Mouse (Mus musculus) thymus, postnatal 25 days (tissue): ENCODE data around the gene D430042O09Rik.

Experiments used
- DNase-seq: peaks from one replicate; pipeline ENCODE4 v3.0.0; 2022

The D430042O09Rik gene

DNA sequence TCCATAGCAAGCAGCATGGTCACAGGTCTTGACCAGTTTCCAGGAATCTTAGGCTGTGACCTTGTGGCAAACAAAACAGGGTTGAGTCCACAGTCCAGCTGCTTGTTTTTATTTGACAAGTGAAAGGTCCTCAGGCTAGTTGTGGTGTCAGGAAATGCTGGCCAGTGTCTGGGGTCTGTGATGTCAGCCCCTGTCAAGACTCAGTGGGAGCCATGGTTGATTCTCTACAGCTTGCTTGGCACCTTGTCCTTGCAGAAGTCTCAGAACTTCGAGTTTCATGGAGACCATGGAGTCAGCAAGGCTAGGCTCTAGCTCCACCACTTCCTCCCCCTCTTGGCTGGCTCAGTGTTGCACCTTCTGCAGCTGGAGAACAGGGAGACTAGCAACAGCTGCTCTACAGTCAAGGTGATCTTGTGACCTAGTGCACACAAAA, 33.6 kb downstream of the D430042O09Rik start:
- no peak for DNase-seq

DNA sequence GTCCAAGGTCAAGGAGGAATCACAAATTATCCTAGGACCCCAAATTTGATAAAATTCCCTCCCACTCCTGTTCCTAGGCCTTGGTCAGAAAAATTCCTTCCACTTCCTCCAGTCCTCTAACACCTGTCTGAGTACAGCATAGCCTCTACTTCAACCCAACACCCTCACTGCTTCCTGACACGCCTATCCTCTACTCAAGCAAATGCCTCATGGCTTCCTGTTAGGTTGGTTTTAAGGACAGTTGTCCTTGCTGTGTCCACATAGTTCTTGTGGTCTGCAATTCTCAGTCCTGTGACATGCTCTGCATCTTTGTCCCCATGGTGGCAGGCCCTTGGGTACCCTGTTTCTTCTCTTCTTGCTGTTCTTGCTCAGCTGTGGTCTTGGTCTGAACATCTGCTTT, 37.1 kb downstream of the D430042O09Rik start:
- no peak for DNase-seq

DNA sequence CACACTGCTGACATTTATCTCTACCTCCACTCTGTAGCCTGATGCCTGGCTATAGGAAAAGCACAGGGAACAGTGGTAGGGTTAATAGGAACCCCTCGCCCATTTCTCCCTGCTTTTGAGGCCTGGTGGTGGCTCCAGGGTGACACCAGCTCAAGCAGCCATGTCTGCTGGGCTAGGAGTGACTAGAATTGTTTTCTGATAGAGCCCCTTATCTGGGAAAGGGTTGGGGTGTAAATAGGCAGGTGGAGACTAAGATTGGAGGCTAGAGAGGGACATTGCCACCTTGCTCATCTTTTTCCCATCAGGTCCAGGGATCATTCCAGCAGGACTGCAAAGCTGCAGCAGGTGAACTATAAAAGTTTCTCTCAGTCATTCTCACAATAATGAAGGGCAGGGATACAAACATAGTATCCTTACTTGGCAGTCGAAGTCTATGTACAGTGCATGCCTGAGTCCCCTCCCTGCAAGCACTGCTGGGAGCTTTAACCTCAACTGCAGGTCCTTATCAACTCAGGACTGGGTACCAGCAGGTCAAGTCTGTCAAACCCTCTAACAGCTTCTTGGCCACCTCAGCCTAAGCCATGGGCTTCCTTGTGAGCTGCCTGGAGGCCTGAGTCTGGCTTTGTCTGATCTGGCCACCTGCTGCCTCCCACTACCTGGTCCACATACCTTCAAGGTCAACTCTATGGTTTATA, 39.1 kb downstream of the D430042O09Rik start:
- DNase-seq = no peak

DNA sequence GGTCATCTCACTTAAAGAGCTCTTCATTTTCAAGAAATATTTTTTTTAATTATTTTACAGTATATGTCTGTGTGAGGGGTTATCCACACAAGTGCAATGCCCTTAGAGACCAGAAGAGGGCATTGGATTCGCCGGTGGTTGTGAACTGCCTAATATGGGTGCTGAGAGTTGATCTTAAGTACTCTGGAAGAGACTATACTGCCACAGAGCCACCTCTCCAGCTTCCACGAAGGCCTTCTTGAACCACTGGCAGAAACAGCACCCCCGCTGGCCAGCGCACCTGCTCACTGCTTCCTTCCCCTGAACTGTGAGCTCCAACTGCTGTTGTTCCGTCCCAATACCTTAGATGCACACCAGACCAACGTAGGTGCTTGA, 39.6 kb downstream of the D430042O09Rik start:
- DNase-seq = peak; percentile 7

DNA sequence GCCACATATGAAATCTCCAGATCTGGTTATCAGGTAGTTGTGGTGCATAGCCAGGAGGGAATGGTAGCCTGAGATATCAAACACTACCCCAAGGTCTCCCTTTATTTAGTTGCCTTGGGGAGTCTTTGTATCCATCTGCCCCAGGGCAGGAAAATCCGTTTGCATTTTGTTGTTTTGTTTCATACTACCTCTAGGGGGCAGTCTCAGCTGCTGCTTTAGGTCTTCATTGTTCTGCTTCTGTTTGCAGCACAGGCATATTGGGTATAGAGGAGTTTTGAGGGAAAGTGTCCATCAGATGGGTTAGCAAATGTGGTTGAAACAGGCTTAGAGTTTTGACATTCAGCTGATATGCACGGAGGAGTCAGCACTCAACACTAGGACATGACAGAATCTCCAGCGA, 40.5 kb downstream of the D430042O09Rik start:
- DNase-seq = no peak

DNA sequence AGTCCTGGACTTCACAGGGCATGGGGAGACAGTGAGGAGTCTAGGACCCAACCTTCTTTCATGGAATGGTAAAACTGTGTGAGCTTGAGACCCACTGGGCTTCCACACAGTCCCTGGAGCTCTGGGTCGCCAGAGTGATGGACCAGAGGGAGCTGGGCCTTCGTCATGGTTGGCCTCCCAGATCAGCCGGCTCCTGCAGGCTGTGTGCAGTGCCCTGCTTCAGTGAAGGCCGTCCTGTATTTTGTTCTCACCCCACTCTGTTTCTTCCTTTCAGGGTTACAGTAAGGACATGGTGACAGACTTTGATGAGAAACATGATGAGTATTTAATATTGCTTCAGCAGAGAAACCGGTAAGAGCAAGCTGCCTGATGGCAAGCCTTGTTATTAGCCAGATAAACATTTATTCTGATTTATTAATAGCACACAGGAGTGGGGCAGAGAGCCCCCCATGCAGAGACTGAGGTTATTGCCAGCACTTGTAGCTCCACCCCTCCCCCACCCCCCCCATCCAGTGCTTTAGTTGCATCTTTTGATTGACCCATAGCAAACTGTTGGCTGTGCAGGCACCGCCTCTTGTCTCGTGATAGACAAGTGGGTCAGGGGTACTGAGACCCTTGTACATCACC, 45.1 kb downstream of the D430042O09Rik start:
- no peak for DNase-seq

DNA sequence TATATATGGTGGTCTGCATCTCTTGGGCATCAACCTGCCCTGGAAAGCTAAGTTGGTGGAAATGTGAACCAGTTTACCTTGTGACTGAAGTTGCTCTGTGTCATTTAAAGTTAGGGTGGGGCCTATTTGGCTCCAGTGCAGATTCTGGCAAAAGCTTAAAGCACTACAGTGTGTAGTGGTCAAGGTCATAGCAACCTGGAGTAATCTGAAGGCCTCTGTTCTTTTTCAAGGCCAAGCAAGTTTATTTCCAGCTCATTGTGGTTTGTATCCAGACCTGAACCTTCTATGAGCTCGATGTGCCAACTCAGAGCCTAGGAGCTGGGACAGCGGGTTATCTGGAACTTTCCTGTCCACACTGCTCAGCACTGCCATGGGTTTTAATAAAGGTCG, 45.6 kb downstream of the D430042O09Rik start:
- no peak for DNase-seq

DNA sequence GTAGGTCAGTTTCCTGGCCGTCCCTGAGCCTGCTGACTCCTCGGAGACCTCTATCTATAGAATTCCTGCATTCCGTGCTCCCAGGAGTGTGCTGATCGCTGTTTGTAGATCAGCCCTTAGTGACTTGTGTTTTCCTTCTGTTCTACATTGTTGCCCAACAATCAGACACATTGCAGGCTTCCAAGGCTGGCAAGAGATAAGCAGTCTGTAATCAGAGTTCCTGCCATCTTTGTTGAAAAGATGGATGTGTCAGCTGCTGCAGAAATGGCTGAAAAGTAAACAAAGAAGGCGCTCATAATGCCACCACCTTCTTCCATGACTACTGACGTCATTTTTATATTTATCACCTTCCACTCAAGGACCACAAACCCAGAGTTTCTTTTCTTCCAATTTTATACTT, 49.1 kb downstream of the D430042O09Rik start:
- no peak for DNase-seq

DNA sequence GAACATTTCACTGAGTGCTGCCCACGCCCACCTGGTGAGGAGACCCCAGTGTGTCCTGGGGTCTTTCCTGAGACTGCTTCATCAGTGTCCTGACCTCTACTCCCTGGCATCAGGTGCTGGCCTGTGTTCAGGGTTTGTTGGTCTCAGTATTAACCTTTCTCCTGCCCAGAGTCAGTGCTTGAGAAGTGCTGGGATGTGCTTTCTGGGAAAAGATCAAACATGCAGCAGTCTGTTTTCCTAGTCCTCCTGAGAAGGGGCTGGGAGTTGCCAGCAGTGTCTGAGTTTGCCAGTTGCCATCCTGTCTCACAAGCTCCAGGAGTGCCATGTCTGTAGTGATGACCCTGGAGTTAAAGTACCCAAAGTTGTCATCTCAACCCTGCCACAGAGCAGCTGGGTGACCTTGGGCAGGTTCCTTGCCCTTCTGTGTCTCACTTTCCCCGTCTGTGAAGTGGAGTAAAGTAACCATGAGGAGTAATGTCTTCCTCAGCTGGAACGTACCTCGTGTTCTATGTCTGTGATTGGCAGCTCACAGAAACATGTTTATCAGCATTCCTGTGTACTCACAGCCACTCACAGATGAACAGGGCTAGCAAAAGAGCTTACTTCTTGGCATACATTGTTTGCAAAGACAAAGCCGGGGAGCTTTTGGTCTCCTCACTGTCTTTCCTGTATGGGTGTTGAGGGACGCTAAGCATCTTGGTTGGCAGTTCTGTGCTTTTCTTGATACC, 50.4 kb downstream of the D430042O09Rik start:
- DNase-seq = no peak

DNA sequence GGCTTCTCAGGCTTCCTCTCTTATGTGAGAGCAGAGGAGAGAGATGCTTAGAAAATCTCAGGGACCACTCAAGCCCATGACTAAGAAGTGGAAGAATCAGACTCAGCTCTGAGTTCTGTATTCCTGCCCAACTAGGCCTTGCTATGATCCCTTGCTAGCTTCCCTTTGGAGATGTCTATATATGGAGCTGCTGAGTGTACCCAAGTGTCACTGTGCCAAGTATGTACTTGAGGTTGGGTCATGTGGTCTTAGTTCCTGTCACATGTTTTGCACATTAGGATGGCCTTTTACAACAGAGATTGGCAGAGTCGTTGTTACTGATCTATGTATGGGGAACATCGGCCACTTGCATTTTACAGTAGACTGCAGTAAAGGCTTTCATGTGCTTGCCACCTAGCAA, 54.6 kb downstream of the D430042O09Rik start:
- no peak for DNase-seq

DNA sequence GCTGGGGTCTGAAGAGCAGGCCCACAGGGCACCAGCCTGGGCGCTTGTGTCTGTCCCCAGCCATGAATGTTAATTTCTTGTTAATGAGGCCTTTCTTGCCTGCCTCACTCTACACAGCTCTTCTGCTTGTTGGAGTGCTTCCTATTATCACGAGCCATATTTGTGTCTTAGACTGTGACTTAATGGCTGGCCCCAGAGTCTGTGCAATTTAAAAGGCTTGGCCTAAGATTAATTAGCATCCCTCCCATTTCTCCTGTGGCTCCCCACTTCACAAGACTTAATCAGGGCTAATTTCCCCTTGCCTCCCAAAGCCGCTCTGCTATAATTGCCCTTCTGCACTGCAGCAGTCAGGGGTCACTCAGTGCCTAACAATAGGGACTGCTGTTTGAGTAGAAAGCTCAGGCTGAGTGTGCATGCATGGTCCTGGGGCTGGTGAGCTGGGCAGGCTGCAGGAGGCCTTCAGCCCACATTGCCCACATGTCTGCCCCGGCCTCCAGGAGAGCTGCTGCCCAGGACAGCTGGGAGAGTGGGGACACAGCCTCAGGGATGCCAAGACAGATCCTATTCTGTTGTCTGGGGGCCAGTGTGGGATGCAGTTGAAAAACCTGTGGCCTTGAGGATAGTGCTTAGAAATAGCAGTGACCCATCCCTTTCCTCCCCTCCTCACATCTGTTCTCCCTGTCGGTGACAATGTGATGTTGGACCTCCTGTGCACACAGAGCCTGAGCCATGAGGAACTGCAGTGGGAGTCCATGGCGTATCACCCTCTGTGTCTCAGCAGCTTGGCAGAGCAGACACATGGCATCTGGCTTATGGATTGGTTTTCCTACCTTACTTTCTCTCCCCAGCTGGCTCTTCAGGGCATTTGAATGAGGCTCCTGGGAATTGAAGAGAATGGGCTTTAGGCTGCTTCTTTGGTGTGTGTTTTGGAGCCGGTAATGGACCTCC, 55.5 kb downstream of the D430042O09Rik start:
- no peak for DNase-seq

DNA sequence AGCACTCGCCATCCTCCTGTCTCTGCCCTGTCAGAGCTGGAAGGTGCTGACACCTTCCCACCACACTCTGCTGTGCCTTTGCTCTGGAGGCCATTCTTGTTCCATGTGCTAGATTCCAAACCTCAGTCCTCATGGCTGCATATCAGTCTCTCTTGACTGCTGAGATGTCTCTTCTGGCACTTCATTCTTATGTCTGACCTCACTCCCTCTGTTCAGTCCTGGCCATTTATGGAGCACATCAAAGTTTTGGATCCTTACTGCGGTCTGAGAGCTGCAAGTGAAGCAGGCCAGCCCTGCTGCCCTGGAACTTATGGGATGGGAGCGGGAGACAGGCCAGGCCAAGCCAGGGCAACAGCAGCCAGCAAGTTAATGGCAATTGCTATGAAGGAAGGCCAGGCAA, 56.7 kb downstream of the D430042O09Rik start:
- DNase-seq = no peak

DNA sequence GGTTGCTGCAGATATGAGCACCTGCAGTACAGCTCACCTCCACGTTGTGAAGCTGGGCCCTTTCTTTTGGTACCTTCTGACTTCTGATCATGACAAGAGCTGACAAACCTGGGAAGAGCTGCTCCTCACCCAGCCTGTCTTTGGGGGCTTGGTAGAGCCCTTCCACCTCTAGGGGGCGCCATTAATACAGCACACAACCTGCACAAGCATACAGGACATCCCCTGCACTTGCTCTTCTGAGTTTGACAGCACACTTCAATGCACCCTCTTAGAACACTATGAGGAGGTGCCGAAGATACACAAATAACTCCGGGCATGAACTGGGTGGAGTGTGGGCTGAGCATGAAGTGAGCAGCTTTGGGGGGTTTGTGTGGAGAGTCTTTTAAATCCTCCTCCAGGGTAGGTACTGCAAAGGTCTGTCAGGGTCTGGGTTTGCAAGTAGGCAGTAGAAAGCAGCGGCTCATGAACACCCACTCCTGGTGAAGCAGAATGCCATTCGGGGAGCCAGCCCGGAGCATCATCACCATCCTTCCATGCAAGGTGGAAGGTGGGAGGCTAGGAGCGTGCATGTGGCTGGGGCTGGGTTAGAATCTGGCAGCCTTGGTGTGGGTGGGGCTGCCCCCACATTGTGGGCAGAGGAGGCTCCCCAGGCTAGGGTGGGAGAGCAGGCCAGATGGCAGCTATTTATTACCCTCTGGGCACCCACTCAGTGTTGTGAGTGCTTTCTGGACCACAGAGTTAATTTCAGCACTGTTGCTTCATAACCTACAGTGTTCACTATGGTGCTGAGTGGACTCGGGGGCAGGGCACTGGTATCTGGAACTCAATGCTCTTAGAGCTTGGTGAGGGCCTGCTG, 59.5 kb downstream of the D430042O09Rik start:
- peak; percentile 30 for DNase-seq

DNA sequence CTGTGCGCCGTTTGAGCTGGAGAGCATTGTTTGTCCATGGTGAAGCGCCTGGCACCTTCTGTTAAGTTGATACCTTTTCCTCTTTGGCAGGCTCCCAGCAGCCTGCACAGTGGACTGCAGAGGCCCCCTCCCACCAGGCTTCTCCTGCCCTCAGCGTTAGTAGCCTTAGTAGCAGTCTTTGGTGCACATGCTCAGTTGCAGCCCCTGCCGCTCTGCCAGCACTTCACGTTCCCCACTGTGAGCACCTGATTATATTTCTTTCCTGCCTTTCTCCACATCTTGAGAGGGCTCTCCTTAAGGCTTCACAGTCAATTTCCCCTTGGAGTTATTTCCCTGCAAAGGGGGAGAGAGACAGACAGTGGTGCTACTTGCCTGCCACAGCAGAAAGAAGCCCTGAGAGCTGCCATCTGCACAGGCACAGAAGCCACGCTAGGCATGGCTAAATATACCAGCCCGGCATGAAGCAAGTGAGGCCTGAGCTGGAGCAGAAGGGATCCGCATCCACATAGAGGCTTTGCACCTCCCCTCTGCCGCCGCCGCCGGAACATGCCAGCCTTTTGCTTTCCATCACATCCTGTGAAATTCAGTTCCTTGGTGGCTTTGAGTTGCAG, 65.4 kb downstream of the D430042O09Rik start:
- DNase-seq = no peak

DNA sequence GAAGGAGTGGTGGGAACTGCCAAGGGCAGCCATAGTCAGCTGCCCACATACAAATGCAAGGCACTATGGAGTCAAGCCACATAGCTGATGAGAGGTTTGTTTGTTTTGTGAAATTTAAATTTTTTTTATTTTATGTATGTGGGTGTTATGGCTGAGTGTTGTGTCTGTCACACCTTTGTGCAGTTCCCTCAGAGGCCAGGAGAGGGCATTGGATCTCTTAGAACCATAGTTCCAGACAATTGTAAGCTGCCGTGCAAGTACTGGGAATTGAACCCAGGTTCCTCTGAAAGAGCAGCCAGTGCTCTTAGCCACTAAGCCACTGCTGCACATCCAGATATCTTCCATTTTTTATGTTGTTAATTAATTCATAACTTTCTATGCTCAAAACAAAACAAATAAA, 75.5 kb downstream of the D430042O09Rik start:
- peak; percentile 3 for DNase-seq

DNA sequence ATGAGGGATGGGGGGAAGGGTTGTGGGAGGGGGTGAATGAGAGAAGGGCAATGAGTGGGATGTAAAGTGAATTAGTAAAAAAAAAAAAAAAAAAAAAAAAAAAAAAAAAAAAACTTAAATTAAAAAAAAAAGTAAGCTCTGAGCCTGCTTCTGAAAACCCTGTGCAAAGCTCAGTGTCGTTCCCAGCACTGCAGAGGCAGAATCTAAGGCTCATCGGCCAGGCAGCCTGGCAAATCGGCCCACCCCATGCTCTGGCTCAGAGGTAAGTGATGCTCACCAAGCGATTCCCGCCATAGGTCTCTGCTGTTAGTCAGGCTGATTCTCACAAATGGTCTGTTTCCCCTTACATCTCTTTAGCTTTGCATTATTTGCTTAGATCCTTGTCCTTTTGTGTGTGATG, 78.4 kb downstream of the D430042O09Rik start:
- no peak for DNase-seq

DNA sequence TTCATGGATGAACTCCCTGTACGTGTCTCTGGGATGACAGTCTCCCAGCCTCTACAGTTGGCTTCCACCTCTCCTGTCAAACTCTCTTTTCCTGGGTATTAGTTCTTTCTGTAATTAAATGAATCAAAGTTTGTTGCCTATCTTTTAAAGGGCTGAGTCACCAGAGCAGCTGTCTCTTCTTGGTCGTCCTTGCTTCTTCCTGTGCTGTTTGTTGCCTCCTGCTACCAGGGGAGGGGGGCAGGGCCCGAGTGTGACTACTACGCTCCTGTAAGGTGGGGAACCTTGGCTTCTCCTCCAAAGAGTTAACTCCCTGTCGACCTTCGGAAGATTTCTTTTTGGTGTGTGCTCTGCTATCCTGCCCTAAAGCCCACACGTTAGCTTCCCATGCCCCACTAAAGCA, 79.4 kb downstream of the D430042O09Rik start:
- no peak for DNase-seq

DNA sequence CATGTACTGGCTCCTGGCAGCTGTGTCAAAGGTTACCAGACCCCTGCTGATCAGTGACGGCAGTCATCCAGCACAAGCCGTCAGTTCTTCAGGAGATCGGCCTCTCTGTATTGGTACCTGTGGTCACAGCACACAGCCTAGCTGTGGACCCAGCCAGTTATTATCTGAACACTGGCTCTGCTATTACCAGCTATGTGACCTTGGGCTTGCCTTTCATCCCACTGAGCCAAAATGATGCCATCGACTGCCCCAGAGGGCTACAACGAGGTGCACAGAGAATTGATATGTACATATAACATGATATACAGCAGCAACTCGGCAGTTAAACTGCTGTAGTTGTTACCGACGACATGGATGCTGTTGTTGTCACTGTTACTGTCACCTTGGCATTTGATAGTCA, 82.4 kb downstream of the D430042O09Rik start:
- no peak for DNase-seq

DNA sequence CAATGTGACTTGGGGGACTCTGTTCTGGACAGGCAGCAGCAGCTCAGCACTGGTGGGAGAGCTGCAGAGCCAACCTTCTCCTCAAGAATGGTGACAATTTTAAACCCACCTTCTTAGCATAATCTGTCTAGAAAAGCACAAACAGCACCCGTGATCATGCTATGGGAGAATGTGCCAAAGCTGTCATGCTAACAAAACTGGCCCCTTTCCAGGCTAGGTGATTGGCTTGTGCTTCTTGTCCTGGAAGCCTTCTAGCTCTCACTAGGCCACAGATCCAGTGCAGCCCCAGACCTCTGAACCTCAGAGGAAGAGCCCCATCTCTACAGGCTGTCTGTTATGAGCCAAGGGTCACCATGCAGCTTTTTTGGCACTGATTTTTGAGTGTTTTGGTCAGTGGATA, 98.9 kb downstream of the D430042O09Rik start:
- no peak for DNase-seq

DNA sequence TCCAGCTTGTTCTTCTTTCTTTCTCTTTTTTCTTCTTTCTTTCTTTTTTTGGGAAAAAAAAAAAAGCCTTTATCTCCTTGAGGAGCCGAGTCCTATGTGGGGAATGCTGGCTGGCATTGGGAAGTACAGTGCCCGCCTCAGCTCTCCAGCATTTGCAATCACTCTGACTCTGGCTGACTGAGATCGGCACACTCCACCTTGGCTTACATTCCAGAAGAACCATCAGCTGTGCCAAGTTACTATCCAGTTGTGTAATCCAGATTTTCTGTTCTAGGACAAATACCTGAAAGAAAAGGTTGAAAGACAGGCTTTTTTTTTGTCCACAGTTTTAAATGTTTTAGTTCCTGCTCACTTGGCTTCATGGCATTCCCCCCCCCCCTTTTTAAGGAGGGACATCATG, 100.5 kb downstream of the D430042O09Rik start:
- no peak for DNase-seq

DNA sequence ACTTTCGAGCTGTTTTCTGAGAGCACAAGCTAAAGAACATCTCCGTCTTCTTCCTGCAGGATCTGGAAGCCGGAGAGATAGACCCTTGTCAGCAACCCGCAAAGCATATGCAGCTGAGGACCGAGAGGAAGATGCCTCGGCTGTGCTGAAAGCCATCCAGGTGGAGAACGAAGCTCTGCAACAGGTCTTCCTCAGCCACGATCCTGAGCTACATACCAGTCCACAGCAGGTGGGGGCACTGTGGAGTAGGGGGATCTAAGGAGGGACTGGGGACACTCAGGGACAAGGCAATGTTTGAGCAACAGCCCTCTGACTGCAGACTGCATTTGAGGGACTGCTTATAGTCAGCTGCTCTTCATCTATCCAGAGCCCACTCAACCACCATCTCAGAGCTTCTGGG, 105.0 kb downstream of the D430042O09Rik start:
- no peak for DNase-seq

DNA sequence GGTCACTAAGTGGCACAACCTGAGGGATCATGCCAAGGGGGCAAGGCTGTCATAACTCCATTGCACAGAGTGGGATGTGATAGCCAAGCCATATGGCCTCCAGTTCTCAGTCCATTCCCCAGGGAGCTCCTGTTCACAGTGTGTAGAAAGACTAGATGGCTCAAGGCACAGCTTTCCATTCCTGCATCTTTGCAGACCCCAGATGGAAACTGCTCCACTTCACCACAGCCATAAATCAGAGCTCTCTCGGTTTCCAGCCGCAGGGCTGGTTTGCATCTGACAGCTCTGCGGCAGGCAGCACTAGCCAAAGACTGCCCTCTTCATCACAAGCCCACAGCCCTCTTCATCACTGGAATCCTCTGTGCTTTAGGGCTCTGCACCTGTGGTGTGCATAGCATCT, 108.0 kb downstream of the D430042O09Rik start:
- DNase-seq = no peak
